Mouse (Mus musculus): ENCODE results near the gene Akap13.

GRCm38 (mm10) chr7:75801022-75801421 is 345.7 kb downstream of the Akap13 start:
- TF ChIP-seq POLR2A (IDR thresholded peaks at IDR 0.05; ENCODE audit: extremely low read depth, insufficient read depth, low read length) (no peak), CTCF (IDR thresholded peaks at IDR 0.05; ENCODE audit: low read depth, low read length) (no peak)
